Mouse (Mus musculus) stomach, postnatal 0 days (tissue): ENCODE measurements at regions not wholly inside any gene's neighbourhood (a gene's known extent, or its start where the extent isn't known, plus 50 kb on each side); places are given as distances from the start of the nearest gene placed in this dataset.

Source experiments
- ATAC-seq: fragments of 200-750 bp; cut with Nextera tagmentation; 2 replicates; pipeline ENCODE4 v1.8.0; 2017; ENCODE audit not compliant: low FRiP score, low TSS enrichment
- DNase-seq: peaks from one replicate; pipeline ENCODE4 v3.0.0-alpha.2; 2016; ENCODE audit warnings: low spot score
- H3K27ac ChIP-seq: fragments of 300-500 bp; sonication (generic); replicated peaks from 2 replicates; pipeline ENCODE4 v1.5.1; 2014; ENCODE audit warnings: mild to moderate bottlenecking, control low read depth
- H3K27me3 ChIP-seq: fragments of 300-500 bp; sonication (generic); 2 replicates; pipeline ENCODE4 v1.6.1; 2014; ENCODE audit warnings: low read length; ENCODE audit not compliant: control insufficient read depth, insufficient read depth
- H3K36me3 ChIP-seq: fragments of 300-500 bp; sonication (generic); 2 replicates; pipeline ENCODE4 v1.6.1; 2014; ENCODE audit warnings: low read length, mixed read lengths; ENCODE audit not compliant: control insufficient read depth, insufficient read depth
- H3K4me1 ChIP-seq: fragments of 300-500 bp; sonication (generic); replicated peaks from 2 replicates; pipeline ENCODE4 v1.6.1; 2014; ENCODE audit warnings: antibody characterized with exemption; ENCODE audit not compliant: control insufficient read depth, insufficient read depth
- H3K4me2 ChIP-seq: fragments of 300-500 bp; sonication (generic); replicated peaks from 2 replicates; pipeline ENCODE4 v1.6.1; 2014; ENCODE audit warnings: low read depth, mild to moderate bottlenecking, control low read depth, moderate library complexity
- H3K4me3 ChIP-seq: fragments of 300-500 bp; sonication (generic); 2 replicates; pipeline ENCODE4 v1.5.1; 2014; ENCODE audit warnings: low read depth, low read length, control low read depth
- H3K9ac ChIP-seq: fragments of 300-500 bp; sonication (generic); 2 replicates; pipeline ENCODE4 v1.6.1; 2014; ENCODE audit warnings: mild to moderate bottlenecking, low read length, control low read depth, mixed read lengths
- H3K9me3 ChIP-seq: fragments of 300-500 bp; sonication (generic); 2 replicates; pipeline ENCODE4 v1.6.1; 2016; ENCODE audit warnings: low read length; ENCODE audit not compliant: control insufficient read depth
- CTCF ChIP-seq: IDR thresholded peaks from 2 replicates; pipeline ENCODE4 v1.5.1; 2016; ENCODE audit warnings: antibody characterized with exemption, low read depth, mild to moderate bottlenecking, moderate library complexity
- EP300 ChIP-seq: optimal IDR thresholded peaks from 2 replicates; pipeline ENCODE3; 2016; ENCODE audit warnings: antibody characterized with exemption
- WGBS: fragments of 180-500 bp; shearing (Covaris S2); extraction: QIAGEN DNeasy Blood & Tissue Kit; methylation state at CpG from one replicate; pipeline ENCODE4 v1.1.7; 2014; 5-methylcytosine and 5-hydroxymethylcytosine counted together

DNA sequence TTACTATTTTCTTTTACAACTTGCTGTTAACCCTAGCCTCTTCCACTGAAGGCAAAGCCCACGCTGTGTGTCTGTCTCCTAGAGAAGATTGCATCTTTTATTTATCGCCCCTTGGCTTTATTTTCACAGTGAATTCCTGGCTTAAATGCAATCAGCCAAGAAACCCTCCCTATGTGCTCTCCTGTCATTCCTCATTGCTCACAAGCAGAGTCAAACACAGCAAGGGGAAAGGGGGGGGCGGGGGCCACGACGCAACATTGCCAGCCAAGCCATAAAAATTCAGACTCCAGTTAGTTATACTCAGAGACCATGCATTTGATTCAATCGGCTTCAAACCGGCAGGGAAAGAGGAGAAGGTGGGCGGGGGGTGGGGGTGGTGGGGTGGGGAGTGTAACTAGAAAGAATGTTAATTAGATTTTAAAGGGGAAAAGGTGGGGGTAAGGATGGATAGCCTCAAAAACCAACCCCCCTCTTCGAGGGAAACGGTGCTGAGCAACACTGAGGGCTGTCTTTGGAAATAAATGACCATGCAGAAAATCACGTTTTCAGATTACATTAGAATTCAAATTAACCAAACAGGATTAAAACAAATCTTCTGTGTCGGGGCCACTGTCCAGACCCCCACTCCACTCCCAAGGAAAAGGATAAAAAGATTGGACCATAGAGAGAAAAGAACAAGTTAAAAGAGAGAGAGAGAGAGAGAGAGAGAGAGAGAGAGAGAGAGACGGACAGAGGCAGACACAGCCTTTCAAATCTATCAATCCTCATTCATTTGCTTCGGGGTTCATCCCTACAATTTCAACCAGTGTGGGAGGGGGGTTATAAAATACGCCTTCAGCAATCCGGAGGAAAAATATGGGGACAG is 156.6 kb upstream of the Smim15 start:
- H3K27ac ChIP-seq = peak overlapping the region; percentile 96; the same call in 1 of the 2 replicates
- H3K27me3 ChIP-seq = no peaks in the 10 kb centered on the region
- H3K4me3 ChIP-seq = peak overlapping the region; percentile 93
- no peaks in the 10 kb centered on the region for H3K9me3 ChIP-seq
- no peaks in the 10 kb centered on the region for H3K4me1 ChIP-seq
- no peaks in the 10 kb centered on the region for H3K36me3 ChIP-seq
- TF ChIP-seq CTCF = no peak
- TF ChIP-seq EP300 = no peak
- no peak for ATAC-seq
- peak overlapping the region; percentile 91 for H3K9ac ChIP-seq
- H3K4me2 ChIP-seq = peak overlapping the region; percentile 88
- DNase-seq = no peak
- WGBS = 7% methylated on average over 16 of the region's 16 CpGs

DNA sequence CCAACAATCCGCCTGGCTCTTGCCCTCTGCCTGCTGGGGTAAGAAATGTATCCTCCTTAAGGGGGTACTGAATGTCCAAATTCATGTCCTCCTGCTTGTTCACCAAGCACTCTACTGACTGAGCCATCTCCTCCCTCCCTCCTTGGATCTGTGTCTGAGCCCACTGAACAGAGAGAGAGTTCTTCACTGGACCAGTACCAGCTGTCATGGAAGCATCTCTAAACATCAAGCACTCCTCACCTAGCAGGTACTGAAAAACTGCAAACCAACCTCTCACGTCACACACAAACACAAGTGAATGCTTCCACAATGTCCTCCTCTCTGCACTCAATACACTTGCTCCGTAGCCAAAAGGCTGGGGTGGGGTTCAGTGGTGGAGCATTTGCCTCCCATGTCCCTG is 159.4 kb upstream of the Smim15 start:
- TF ChIP-seq EP300 = no peak
- Histone ChIP-seq H3K4me1 (no peaks in the 10 kb centered on the region), H3K4me2 (no peak overlapping the region), H3K9me3 (no peaks in the 10 kb centered on the region), H3K36me3 (no peaks in the 10 kb centered on the region), H3K27ac (no peak overlapping the region), H3K9ac (no peak overlapping the region), H3K27me3 (no peaks in the 10 kb centered on the region), H3K4me3 (no peak overlapping the region)
- DNase-seq = no peak
- WGBS = 83% methylated on average over 3 of the region's 3 CpGs
- ATAC-seq = no peak

DNA sequence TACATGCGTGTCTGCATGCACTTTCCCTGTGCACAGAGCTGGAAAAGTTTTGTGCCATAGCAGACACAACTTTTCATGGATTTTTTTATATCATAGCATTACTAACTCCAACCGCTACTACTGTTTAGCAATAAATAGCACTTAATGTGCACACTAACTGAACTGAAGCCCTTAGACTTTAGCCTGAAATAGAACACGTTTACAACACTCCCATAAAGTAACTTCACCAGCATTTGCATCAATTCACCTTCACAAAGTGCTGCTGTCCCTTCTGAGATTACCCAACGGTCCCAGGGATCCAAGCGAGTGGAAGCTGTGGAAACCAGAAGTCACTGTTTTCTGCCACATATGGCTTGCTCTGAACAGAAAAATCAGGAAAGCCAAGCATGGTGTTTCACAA is 161.9 kb upstream of the Smim15 start:
- H3K4me3 ChIP-seq = no peak overlapping the region
- TF ChIP-seq CTCF (no peak), EP300 (no peak)
- WGBS = 68% methylated on average over 5 of the region's 5 CpGs
- DNase-seq (no peak), ATAC-seq (no peak)
- H3K4me1 ChIP-seq = no peaks in the 10 kb centered on the region
- H3K27ac ChIP-seq = no peak overlapping the region
- H3K9ac ChIP-seq = no peak overlapping the region
- H3K27me3 ChIP-seq = no peaks in the 10 kb centered on the region
- H3K4me2 ChIP-seq = no peak overlapping the region
- no peaks in the 10 kb centered on the region for H3K36me3 ChIP-seq
- no peaks in the 10 kb centered on the region for H3K9me3 ChIP-seq

DNA sequence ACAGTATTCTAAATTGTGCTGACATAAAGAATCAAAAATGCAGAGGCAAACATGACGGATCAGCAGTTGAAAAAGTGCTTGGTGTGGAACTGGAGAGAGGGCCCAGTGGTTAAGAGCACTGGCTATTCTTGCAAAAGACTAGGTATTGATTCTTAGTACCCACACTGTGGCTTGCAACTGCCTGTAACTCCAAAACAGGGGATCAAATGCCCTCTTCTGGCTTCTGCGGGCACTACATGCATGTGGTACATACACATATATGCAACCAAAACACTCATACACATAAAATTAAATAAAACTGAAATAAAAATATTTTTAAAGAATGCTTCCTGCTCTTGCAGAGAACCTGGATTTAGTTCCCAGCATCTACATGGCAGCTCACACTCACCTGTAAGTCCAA is 163.7 kb upstream of the Smim15 start:
- 100% methylated on average over 2 of the region's 2 CpGs for WGBS
- H3K9me3 ChIP-seq = no peaks in the 10 kb centered on the region
- no peak for TF ChIP-seq EP300
- peak; percentile 35 for TF ChIP-seq CTCF
- H3K27ac ChIP-seq = no peak overlapping the region
- H3K9ac ChIP-seq = no peak overlapping the region
- no peaks in the 10 kb centered on the region for H3K27me3 ChIP-seq
- no peaks in the 10 kb centered on the region for H3K4me1 ChIP-seq
- no peak overlapping the region for H3K4me3 ChIP-seq
- ATAC-seq (no peak), DNase-seq (no peak)
- H3K4me2 ChIP-seq = no peak overlapping the region
- H3K36me3 ChIP-seq = no peaks in the 10 kb centered on the region

DNA sequence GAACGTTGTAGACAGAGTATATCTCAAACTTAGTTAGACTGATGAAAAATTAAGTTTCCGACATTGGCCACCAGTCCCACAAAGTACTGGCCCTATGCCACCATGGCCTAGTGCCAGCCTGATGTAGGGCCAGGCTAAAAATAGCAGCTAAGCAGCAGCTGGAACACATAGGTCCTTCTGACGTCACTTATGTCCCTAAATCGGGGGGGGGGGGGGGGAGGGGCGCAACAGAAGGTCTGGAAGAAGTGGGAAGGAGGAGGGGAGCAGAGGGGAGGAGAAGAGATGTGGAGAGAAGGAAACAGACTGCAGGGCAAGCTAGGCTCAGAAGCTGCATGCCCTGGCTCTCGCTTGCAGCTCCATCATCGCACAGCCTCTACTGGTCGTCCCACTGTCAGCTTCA is 164.7 kb upstream of the Smim15 start:
- 46% methylated on average over 7 of the region's 8 CpGs for WGBS
- Histone ChIP-seq H3K9me3 (no peaks in the 10 kb centered on the region), H3K9ac (no peak overlapping the region), H3K36me3 (no peaks in the 10 kb centered on the region), H3K4me1 (no peaks in the 10 kb centered on the region), H3K4me2 (no peak overlapping the region), H3K27ac (no peak overlapping the region), H3K4me3 (no peak overlapping the region), H3K27me3 (no peaks in the 10 kb centered on the region)
- ATAC-seq = no peak; the same call in 1 of the 2 replicates
- DNase-seq = peak; percentile 58
- TF ChIP-seq EP300 = no peak
- TF ChIP-seq CTCF = no peak

DNA sequence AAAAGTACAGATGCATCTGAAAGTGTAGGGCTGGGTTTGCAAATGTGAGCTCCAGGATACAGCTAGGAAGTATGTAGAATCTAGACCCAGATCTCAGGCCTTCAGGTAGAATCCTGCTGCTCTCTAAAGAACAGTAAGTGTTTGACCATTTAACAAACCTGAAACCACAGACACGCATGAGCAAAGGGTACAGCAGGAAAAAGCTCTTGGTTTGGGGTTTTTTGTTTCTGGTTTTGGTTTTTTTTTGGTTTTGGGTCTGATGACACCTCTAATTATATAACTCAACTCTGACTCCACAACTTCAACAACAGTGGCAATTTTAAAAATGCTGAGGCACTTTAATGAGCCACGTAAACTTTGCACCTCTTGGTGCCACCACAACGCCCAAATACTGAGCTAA is 165.3 kb upstream of the Smim15 start:
- 78% methylated on average over 3 of the region's 3 CpGs for WGBS
- no peak for ATAC-seq

More for the DNA sequence above, 165.3 kb upstream of the Smim15 start:
- H3K36me3 ChIP-seq = no peaks in the 10 kb centered on the region
- DNase-seq = no peak
- no peak overlapping the region for H3K4me2 ChIP-seq
- H3K4me1 ChIP-seq = 0 out of 2 replicates have a peak, but pooled peaks cover under 1% of the 10 kb centered on the region
- no peak overlapping the region for H3K27ac ChIP-seq
- TF ChIP-seq CTCF = no peak
- no peak for TF ChIP-seq EP300
- H3K27me3 ChIP-seq = no peaks in the 10 kb centered on the region
- no peak overlapping the region for H3K4me3 ChIP-seq
- no peaks in the 10 kb centered on the region for H3K9me3 ChIP-seq
- no peak overlapping the region for H3K9ac ChIP-seq
